Mouse (Mus musculus): ENCODE data around the gene Snx25. TPM values are rescaled to one million over a fixed set of nuclear protein-coding genes. Genes with fewer than 3 reads are reported as not detected.

The Snx25 gene
- total RNA-seq (2012; rRNA removed) (20.0 and 25.1 TPM in 2 replicates), polyA plus RNA-seq (2012; ENCODE audit: insufficient read depth in 1 of 2, insufficient read length in 2 of 2, low read depth in 1 of 2, low replicate concordance in 2 of 2, missing spikeins in 1 of 2) (10 to 100 TPM in 1 of 2 experiments, not detected in 1; 23.1 TPM)

- Histone ChIP-seq H3K79me2 (ENCODE audit: control insufficient read depth, insufficient read depth, low read length, poor library complexity) (peaks cover 25% of the 10 kb centered on the region), H3K4me1 (ENCODE audit: control insufficient read depth in 1 of 2, insufficient read depth in 2 of 2, low read length in 2 of 2) (peaks cover 4 to 12% of the 10 kb centered on the region in 2 experiments), H3K36me3 (ENCODE audit: control insufficient read depth in 1 of 2, insufficient read depth in 2 of 2, low read length in 2 of 2) (peaks cover 0 to 14% of the 10 kb centered on the region in 2 experiments; a peak in 2 of 4 replicates), H3K4me3 (ENCODE audit: control insufficient read depth in 1 of 2, insufficient read depth in 1 of 2, low read depth in 2 of 2, low read length in 2 of 2) (peak within 1 kb of the TSS; percentile 79 to 98), H3K27me3 (ENCODE audit: control insufficient read depth in 1 of 2, insufficient read depth in 2 of 2, low read length in 2 of 2) (no peaks in the 10 kb centered on the region), H3K9me3 (replicated peaks; ENCODE audit: insufficient read depth, low read length) (no peaks in the 10 kb centered on the region), H3K27ac (ENCODE audit: control insufficient read depth, low read depth, low read length) (no peak within 1 kb of the TSS; the same call in 1 of the 2 replicates), H3K9ac (ENCODE audit: control insufficient read depth, low read depth, low read length, poor library complexity, severe bottlenecking) (peak within 1 kb of the TSS; percentile 80)
- 0 out of 2 replicates have a peak, but pooled peaks have one; percentile 5 for TF ChIP-seq HCFC1 (IDR thresholded peaks at IDR 0.05; ENCODE audit: low read depth, low read length)
- peak; percentile 23; the same call in 1 of the 2 replicates for TF ChIP-seq ETS1 (IDR thresholded peaks at IDR 0.05; ENCODE audit: low read depth, low read length)
- TF ChIP-seq POLR2A (IDR thresholded peaks at IDR 0.05; ENCODE audit: control insufficient read depth in 1 of 2, insufficient read depth in 1 of 2, low read depth in 1 of 2, low read length in 2 of 2, poor library complexity in 1 of 2) = peak; percentile 34 to 67; a peak in 3 of 4 replicates
- peak; percentile 25; the same call in 1 of the 2 replicates for TF ChIP-seq TCF12 (IDR thresholded peaks at IDR 0.05; ENCODE audit: low read depth, low read length)
- no peak for TF ChIP-seq USF1 (IDR thresholded peaks at IDR 0.05; ENCODE audit: low read depth, low read length)
- TF ChIP-seq SIN3A (IDR thresholded peaks at IDR 0.05; ENCODE audit: low read length) = peak; percentile 50
- 0 out of 6 replicates have a peak, but pooled peaks of 1 of the 3 experiments have one; percentile 0 for TF ChIP-seq CTCF (IDR thresholded peaks at IDR 0.05 in 2 of 3, conservative IDR thresholded peaks at IDR 0.05 in 1 of 3; ENCODE audit: control insufficient read depth in 1 of 3, insufficient read depth in 1 of 3, low read depth in 2 of 3, low read length in 3 of 3, poor library complexity in 1 of 3, severe bottlenecking in 1 of 3)
- TF ChIP-seq POLR2AphosphoS2 (IDR thresholded peaks at IDR 0.05; ENCODE audit: low read length) = no peak
- TF ChIP-seq EP300 (IDR thresholded peaks at IDR 0.05; ENCODE audit: low read depth in 1 of 2, low read length in 2 of 2) = no peak
- TF ChIP-seq RAD21 (IDR thresholded peaks at IDR 0.05; ENCODE audit: low read depth, low read length) = no peak
- TF ChIP-seq E2F4 (IDR thresholded peaks at IDR 0.05; ENCODE audit: borderline replicate concordance, low read depth, low read length) = no peak
- TF ChIP-seq ZKSCAN1 (IDR thresholded peaks at IDR 0.05; ENCODE audit: low read depth, low read length) = no peak
- TF ChIP-seq MXI1 (IDR thresholded peaks at IDR 0.05; ENCODE audit: low read depth, low read length) = peak; percentile 15; the same call in 1 of the 2 replicates
- DNase-seq (ENCODE audit: low read depth, low spot score) = peak; percentile 90
Measured at GRCm38 (mm10) chr8:46152064-46153031, at the start of gene Snx25. Gene Snx25 (minus strand): TSS chr8:46152159.

DNA sequence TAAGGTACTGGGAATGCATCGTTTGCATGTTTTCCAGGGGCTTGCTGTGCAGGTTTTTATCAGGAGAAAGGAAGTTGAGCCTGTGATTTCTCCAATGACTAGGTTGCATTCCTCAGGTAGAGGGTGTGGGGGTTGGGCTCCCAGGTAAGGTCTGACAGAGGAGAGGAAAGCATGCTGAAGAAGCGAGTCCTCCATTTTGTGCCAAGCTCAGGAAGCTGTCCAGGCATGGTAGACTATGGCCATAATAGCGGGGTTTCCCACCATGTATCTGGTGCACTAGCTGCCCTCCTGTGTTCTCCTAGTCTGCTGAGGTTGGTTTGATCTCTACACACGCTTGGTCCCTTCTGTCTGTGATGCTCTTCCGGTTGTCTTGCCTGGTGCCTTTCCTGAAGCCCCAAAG is 45.7 kb upstream of the Snx25 start:
- H3K36me3 ChIP-seq (ENCODE audit: control insufficient read depth in 1 of 2, insufficient read depth in 2 of 2, low read length in 2 of 2) = peaks cover 0 to 4% of the 10 kb centered on the region in 2 experiments; a peak in 2 of 4 replicates
- H3K4me3 ChIP-seq (ENCODE audit: control insufficient read depth in 1 of 2, insufficient read depth in 1 of 2, low read depth in 2 of 2, low read length in 2 of 2) = no peak overlapping the region
- DNase-seq (ENCODE audit: low read depth, low spot score) = no peak
- H3K27me3 ChIP-seq (ENCODE audit: control insufficient read depth in 1 of 2, insufficient read depth in 2 of 2, low read length in 2 of 2) = no peaks in the 10 kb centered on the region
- H3K27ac ChIP-seq (ENCODE audit: control insufficient read depth, low read depth, low read length) = no peak overlapping the region
- H3K4me1 ChIP-seq (ENCODE audit: control insufficient read depth in 1 of 2, insufficient read depth in 2 of 2, low read length in 2 of 2) = peaks cover 0 to 3% of the 10 kb centered on the region in 2 experiments; a peak in 2 of 4 replicates
- TF ChIP-seq POLR2A (IDR thresholded peaks at IDR 0.05; ENCODE audit: control insufficient read depth in 1 of 2, insufficient read depth in 1 of 2, low read depth in 1 of 2, low read length in 2 of 2, poor library complexity in 1 of 2) (no peak), CHD1 (IDR thresholded peaks at IDR 0.05; ENCODE audit: low read depth, low read length) (no peak), SIN3A (IDR thresholded peaks at IDR 0.05; ENCODE audit: low read length) (no peak), NRF1 (IDR thresholded peaks at IDR 0.05; ENCODE audit: insufficient read depth, low read depth, low read length, poor library complexity, severe bottlenecking) (no peak), ELF1 (IDR thresholded peaks at IDR 0.05; ENCODE audit: low read depth, low read length) (no peak), POLR2AphosphoS5 (IDR thresholded peaks at IDR 0.05; ENCODE audit: borderline replicate concordance, low read depth, low read length) (no peak), MYC (IDR thresholded peaks at IDR 0.05; ENCODE audit: low read depth, low read length) (no peak), CTCF (IDR thresholded peaks at IDR 0.05 in 2 of 3, conservative IDR thresholded peaks at IDR 0.05 in 1 of 3; ENCODE audit: control insufficient read depth in 1 of 3, insufficient read depth in 1 of 3, low read depth in 2 of 3, low read length in 3 of 3, poor library complexity in 1 of 3, severe bottlenecking in 1 of 3) (no peak), ZKSCAN1 (IDR thresholded peaks at IDR 0.05; ENCODE audit: low read depth, low read length) (no peak), TAL1 (IDR thresholded peaks at IDR 0.05; ENCODE audit: low read length) (no peak)
- no peaks in the 10 kb centered on the region for H3K79me2 ChIP-seq (ENCODE audit: control insufficient read depth, insufficient read depth, low read length, poor library complexity)
- no peak overlapping the region for H3K9ac ChIP-seq (ENCODE audit: control insufficient read depth, low read depth, low read length, poor library complexity, severe bottlenecking)
- H3K9me3 ChIP-seq (replicated peaks; ENCODE audit: insufficient read depth, low read length) = no peaks in the 10 kb centered on the region

All from MEL (cell line).